Mouse (Mus musculus): ENCODE measurements around the gene Ighmbp2. TPM values are rescaled to one million over a fixed set of nuclear protein-coding genes. Genes with fewer than 3 reads are reported as not detected.

Ighmbp2 gene
- polyA plus RNA-seq, 1 experiment from 2014 or later = 4.6 TPM

DNA sequence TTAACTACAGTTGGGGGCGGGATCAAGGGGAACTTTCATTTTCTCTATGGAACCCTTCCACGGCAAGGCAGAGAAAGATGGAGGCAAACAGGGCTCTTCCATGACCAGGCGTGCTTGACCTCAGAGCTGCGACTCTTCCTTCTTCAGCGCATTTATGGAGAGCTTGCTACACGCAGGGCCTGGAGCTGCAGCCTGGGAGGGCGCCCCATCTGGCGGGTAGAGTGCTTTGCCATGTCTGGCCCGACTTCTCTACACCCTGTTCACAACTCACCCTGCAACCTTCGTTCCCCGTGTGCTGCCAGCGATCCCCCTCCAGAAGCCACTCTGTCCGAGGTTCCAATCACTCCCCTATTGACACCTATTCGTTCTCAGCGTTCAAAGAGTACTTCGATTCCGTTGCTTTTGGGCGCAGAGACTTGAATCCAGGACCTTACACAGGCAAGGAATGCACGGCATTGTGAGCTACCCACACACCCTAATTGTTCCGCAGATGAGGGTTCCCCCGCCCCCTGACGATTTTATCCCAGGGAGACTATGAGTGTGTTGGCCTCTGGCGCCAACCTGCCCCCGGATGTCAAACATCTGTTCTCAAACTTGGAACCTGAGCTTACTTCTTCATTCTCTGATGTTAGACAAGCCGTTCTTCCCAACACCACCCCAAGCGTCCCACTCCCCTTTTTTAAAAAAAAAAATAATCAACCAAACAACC lies 39.6 kb upstream of the Ighmbp2 start, which contains the start of gene Cpt1a:
Cpt1a (plus strand) TSS at position 74 of the 709 bp plus-strand sequence.
- 3% methylated on average over 26 of the region's 26 CpGs for WGBS (ENCODE audit: insufficient replicate concordance)
- Histone ChIP-seq H3K27me3 (ENCODE audit: control insufficient read depth, insufficient read depth, low read length) (no peaks in the 10 kb centered on the region), H3K9me3 (replicated peaks; ENCODE audit: control insufficient read depth, low read length) (no peaks in the 10 kb centered on the region), H3K4me2 (peak within 1 kb of the TSS; percentile 96), H3K27ac (ENCODE audit: low read depth, low read length) (no peak within 1 kb of the TSS; the same call in 1 of the 2 replicates), H3K9ac (ENCODE audit: low read depth, low read length) (peak within 1 kb of the TSS; percentile 77; the same call in 1 of the 2 replicates), H3K4me3 (ENCODE audit: low read depth, low read length) (peak within 1 kb of the TSS; percentile 68), H3K36me3 (ENCODE audit: control insufficient read depth, insufficient read depth, low read length) (no peaks in the 10 kb centered on the region), H3K4me1 (ENCODE audit: control insufficient read depth, insufficient read depth, low read length) (peaks cover 18% of the 10 kb centered on the region)
- no peak for ATAC-seq (replicated peaks; ENCODE audit: insufficient number of reproducible peaks, low FRiP score, low TSS enrichment)

DNA sequence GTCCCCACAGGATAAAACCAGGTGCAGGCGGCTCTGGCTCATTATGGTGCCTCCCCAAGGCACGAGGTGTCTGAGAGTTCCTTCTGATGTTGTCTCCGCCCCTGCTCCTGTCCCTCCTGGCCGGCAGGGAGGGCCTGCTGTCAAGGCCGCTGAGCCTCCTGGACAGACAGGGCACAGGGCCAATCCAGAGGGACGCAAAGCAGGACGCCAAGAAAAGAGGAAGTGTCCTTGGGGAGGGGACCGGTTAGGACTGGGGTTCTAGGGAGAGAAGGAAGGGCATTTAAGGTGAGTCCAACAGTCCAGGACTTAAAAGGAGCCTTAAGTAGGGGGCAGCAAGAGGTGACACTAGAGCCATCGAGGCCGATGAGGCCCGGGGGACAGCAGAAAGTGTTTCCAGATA lies 38.8 kb upstream of the Ighmbp2 start:
- Histone ChIP-seq H3K27ac (ENCODE audit: low read depth, low read length) (no peak overlapping the region), H3K27me3 (ENCODE audit: control insufficient read depth, insufficient read depth, low read length) (no peaks in the 10 kb centered on the region), H3K4me3 (ENCODE audit: low read depth, low read length) (peak overlapping the region; percentile 68), H3K4me1 (ENCODE audit: control insufficient read depth, insufficient read depth, low read length) (peaks cover 18% of the 10 kb centered on the region), H3K9ac (ENCODE audit: low read depth, low read length) (peak overlapping the region; percentile 59; the same call in 1 of the 2 replicates), H3K9me3 (replicated peaks; ENCODE audit: control insufficient read depth, low read length) (no peaks in the 10 kb centered on the region), H3K36me3 (ENCODE audit: control insufficient read depth, insufficient read depth, low read length) (no peaks in the 10 kb centered on the region), H3K4me2 (peak overlapping the region; percentile 96)
- WGBS (ENCODE audit: insufficient replicate concordance) = 7% methylated on average over 11 of the region's 11 CpGs
- ATAC-seq (replicated peaks; ENCODE audit: insufficient number of reproducible peaks, low FRiP score, low TSS enrichment) = peak; percentile 20

DNA sequence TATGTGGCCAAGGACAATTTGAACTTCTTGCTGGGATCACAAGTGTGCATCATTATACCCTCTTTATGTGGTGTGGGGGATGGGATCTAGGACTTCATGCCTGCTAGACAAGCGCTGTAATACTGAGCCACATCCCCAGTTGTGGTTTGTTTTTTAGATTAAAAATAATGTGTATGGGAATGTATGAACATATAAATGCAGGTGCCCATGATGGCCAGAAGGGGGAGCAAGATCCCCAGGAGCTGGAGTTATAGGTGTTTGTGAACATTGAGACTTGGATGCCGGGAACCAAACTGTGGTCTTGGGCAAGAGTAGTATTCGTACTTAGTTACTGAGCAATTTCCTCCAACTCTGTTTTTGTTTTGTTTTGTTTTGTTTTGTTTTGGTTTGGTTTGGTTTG lies 38.0 kb upstream of the Ighmbp2 start:
- WGBS (ENCODE audit: insufficient replicate concordance) = 68% methylated on average over 3 of the region's 3 CpGs
- Histone ChIP-seq H3K4me1 (ENCODE audit: control insufficient read depth, insufficient read depth, low read length) (peaks cover 10% of the 10 kb centered on the region), H3K36me3 (ENCODE audit: control insufficient read depth, insufficient read depth, low read length) (no peaks in the 10 kb centered on the region), H3K4me2 (no peak overlapping the region), H3K9me3 (replicated peaks; ENCODE audit: control insufficient read depth, low read length) (no peaks in the 10 kb centered on the region), H3K9ac (ENCODE audit: low read depth, low read length) (no peak overlapping the region), H3K27me3 (ENCODE audit: control insufficient read depth, insufficient read depth, low read length) (no peaks in the 10 kb centered on the region), H3K27ac (ENCODE audit: low read depth, low read length) (no peak overlapping the region), H3K4me3 (ENCODE audit: low read depth, low read length) (no peak overlapping the region)
- no peak for ATAC-seq (replicated peaks; ENCODE audit: insufficient number of reproducible peaks, low FRiP score, low TSS enrichment)

DNA sequence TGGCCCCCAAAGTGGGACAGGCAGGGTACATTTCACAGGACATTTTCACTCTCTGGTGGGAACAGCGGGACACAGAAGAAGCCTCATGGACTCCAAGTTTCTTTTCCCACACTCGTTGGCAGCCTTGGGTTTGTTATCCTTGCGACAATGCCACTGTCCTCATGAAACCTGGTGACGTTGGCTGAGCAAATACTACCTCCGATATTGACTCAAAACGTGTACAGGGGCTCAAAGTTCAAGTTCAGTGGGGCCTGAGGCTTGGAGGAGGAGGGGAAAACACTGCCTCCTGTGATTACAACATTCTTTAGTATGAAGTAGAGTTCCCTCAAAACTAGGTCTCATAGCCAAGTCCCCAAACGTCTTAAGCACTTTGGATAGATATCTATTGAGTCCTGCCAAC lies 37.3 kb upstream of the Ighmbp2 start:
- Histone ChIP-seq H3K27me3 (ENCODE audit: control insufficient read depth, insufficient read depth, low read length) (no peaks in the 10 kb centered on the region), H3K27ac (ENCODE audit: low read depth, low read length) (no peak overlapping the region), H3K9ac (ENCODE audit: low read depth, low read length) (no peak overlapping the region), H3K9me3 (replicated peaks; ENCODE audit: control insufficient read depth, low read length) (no peaks in the 10 kb centered on the region), H3K36me3 (ENCODE audit: control insufficient read depth, insufficient read depth, low read length) (no peaks in the 10 kb centered on the region), H3K4me2 (no peak overlapping the region), H3K4me1 (ENCODE audit: control insufficient read depth, insufficient read depth, low read length) (peaks cover 9% of the 10 kb centered on the region; the same call in 1 of the 2 replicates), H3K4me3 (ENCODE audit: low read depth, low read length) (no peak overlapping the region)
- no peak for ATAC-seq (replicated peaks; ENCODE audit: insufficient number of reproducible peaks, low FRiP score, low TSS enrichment)
- WGBS (ENCODE audit: insufficient replicate concordance) = 79% methylated on average over 7 of the region's 7 CpGs

DNA sequence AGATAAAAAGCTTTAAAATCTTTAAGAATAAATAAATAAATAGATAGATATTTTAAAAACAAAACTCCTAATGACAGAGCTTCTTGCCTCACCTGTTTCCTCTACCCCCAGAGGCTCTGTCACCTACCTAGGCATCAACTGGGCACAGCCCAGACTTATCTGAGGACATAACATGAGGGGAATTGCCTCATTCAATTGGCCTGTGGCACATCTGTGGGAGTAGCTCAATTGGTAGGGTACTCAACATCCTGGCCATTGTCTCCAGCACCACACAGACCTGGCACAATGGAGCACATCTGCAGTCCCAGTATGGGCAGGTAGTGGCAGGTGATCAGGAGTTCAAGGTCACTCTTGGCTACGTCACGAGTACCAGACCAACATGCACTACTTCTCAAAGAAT lies 36.5 kb upstream of the Ighmbp2 start:
- Histone ChIP-seq H3K9me3 (replicated peaks; ENCODE audit: control insufficient read depth, low read length) (no peaks in the 10 kb centered on the region), H3K9ac (ENCODE audit: low read depth, low read length) (no peak overlapping the region), H3K4me1 (ENCODE audit: control insufficient read depth, insufficient read depth, low read length) (peaks cover 5% of the 10 kb centered on the region; the same call in 1 of the 2 replicates), H3K4me3 (ENCODE audit: low read depth, low read length) (no peak overlapping the region), H3K27me3 (ENCODE audit: control insufficient read depth, insufficient read depth, low read length) (no peaks in the 10 kb centered on the region), H3K4me2 (no peak overlapping the region), H3K27ac (ENCODE audit: low read depth, low read length) (no peak overlapping the region), H3K36me3 (ENCODE audit: control insufficient read depth, insufficient read depth, low read length) (no peaks in the 10 kb centered on the region)
- WGBS (ENCODE audit: insufficient replicate concordance) = 88% methylated on average over 2 of the region's 2 CpGs
- ATAC-seq (replicated peaks; ENCODE audit: insufficient number of reproducible peaks, low FRiP score, low TSS enrichment) = no peak

DNA sequence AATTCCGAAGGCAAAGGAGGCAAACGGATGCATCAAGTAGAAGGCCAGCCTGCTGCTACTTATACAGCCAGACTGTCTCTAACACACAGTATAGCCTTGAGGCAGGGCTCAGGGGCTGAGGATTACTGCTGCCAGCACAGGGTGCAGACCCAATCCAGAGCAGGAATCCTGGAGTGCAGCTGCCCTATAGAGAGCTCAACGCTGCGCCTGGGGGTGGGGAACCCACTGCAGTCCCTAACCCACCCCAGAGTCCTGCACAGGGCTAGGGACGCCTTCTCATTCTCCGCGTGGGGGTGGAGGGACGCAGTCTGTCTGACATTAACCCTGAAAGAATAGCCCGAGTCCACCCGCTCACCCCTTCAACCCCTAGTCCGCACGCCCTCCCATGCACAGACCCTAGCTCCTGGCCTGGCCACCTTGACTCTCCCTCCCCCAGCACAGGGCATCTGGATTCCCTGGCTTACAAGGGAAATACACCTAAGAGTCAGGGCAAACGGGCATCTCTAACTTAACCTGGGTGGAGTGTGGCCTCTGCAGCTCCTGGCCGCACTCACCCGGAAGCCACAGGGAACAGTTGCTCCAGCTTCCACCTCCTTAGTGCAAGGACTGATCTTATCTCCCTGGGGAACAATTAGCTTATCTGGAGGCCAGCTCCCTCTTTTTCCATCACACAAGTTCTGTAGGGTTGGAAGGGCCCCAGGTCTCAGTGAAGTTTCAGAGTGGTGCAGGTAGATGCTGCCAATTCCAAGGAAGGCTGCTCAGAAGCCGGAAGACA lies 24.5 kb upstream of the Ighmbp2 start:
- peaks cover 4% of the 10 kb centered on the region; the same call in 1 of the 2 replicates for H3K9me3 ChIP-seq (replicated peaks; ENCODE audit: control insufficient read depth, low read length)
- 40% methylated on average over 16 of the region's 16 CpGs for WGBS (ENCODE audit: insufficient replicate concordance)
- no peak overlapping the region for H3K27ac ChIP-seq (ENCODE audit: low read depth, low read length)
- H3K36me3 ChIP-seq (ENCODE audit: control insufficient read depth, insufficient read depth, low read length) = no peaks in the 10 kb centered on the region
- 0 out of 2 replicates have a peak, but pooled peaks cover 4% of the 10 kb centered on the region for H3K4me1 ChIP-seq (ENCODE audit: control insufficient read depth, insufficient read depth, low read length)
- ATAC-seq (replicated peaks; ENCODE audit: insufficient number of reproducible peaks, low FRiP score, low TSS enrichment) = no peak
- no peaks in the 10 kb centered on the region for H3K27me3 ChIP-seq (ENCODE audit: control insufficient read depth, insufficient read depth, low read length)
- no peak overlapping the region for H3K4me2 ChIP-seq
- no peak overlapping the region for H3K4me3 ChIP-seq (ENCODE audit: low read depth, low read length)
- no peak overlapping the region for H3K9ac ChIP-seq (ENCODE audit: low read depth, low read length)

DNA sequence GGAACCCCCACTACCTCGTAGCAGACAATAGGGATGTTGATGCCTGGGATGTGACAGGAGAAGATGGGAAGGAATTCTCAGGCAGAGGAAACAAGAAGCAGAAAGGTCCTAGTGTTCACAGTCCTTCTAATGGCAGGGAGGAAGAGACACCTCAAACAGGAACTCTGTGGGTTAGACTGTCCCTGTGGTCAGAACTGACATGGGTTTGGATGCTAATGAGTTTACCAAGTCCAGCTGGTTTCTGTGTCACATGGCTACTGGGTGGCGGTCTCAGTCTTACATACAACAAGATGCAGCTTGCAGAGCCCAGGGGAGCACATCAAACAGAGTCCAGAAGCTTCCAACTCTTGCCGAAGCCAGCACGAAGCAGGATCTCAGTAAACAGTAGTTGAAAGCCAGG lies 21.2 kb upstream of the Ighmbp2 start:
- WGBS (ENCODE audit: insufficient replicate concordance) = 67% methylated on average over 4 of the region's 4 CpGs
- Histone ChIP-seq H3K4me1 (ENCODE audit: control insufficient read depth, insufficient read depth, low read length) (0 out of 2 replicates have a peak, but pooled peaks cover 4% of the 10 kb centered on the region), H3K36me3 (ENCODE audit: control insufficient read depth, insufficient read depth, low read length) (no peaks in the 10 kb centered on the region), H3K27ac (ENCODE audit: low read depth, low read length) (no peak overlapping the region), H3K9ac (ENCODE audit: low read depth, low read length) (no peak overlapping the region), H3K27me3 (ENCODE audit: control insufficient read depth, insufficient read depth, low read length) (no peaks in the 10 kb centered on the region), H3K4me3 (ENCODE audit: low read depth, low read length) (no peak overlapping the region), H3K9me3 (replicated peaks; ENCODE audit: control insufficient read depth, low read length) (no peaks in the 10 kb centered on the region), H3K4me2 (no peak overlapping the region)
- ATAC-seq (replicated peaks; ENCODE audit: insufficient number of reproducible peaks, low FRiP score, low TSS enrichment) = no peak

DNA sequence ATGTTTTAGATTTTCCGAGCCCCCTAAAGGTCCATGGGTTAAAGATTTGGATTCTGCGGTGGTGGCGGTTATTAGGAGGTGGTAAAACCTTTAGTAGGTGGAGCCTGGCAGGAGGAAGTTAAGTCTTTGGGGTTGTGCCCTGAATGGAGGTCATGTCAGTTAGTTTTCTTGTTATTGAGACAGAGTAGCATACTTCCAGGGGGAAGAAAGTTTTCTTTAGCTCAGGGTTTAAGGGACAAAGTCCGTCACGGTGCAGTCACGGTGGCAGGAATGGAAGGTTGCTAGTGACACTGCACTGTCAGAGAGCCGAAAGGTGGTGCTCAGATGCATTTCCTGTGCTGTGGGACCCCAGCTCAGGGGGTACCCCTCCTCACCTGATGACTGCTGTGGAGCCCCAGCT lies 15.0 kb upstream of the Ighmbp2 start:
- H3K9me3 ChIP-seq (replicated peaks; ENCODE audit: control insufficient read depth, low read length) = no peaks in the 10 kb centered on the region
- no peak overlapping the region for H3K4me3 ChIP-seq (ENCODE audit: low read depth, low read length)
- H3K27ac ChIP-seq (ENCODE audit: low read depth, low read length) = no peak overlapping the region
- 80% methylated on average over 7 of the region's 7 CpGs for WGBS (ENCODE audit: insufficient replicate concordance)
- H3K36me3 ChIP-seq (ENCODE audit: control insufficient read depth, insufficient read depth, low read length) = no peaks in the 10 kb centered on the region
- ATAC-seq (replicated peaks; ENCODE audit: insufficient number of reproducible peaks, low FRiP score, low TSS enrichment) = no peak
- no peaks in the 10 kb centered on the region for H3K4me1 ChIP-seq (ENCODE audit: control insufficient read depth, insufficient read depth, low read length)
- no peaks in the 10 kb centered on the region for H3K27me3 ChIP-seq (ENCODE audit: control insufficient read depth, insufficient read depth, low read length)
- H3K9ac ChIP-seq (ENCODE audit: low read depth, low read length) = no peak overlapping the region
- H3K4me2 ChIP-seq = no peak overlapping the region

Data from heart, embryonic 11.5 days (tissue).